Mouse (Mus musculus) v-Abl transformed pro-B cells (cell line): Measurements from ENCODE around the gene Fam168a.
"Not testable (repeated sequence)": the region's sequence is repeated elsewhere in the genome, so short reads cannot be mapped to it uniquely, and the experiment has no call there.

Experiments
- in situ Hi-C, 2 experiments: fragments of 400-800 bp; cut with MboI; formaldehyde crosslinking; loops; one replicate each; pipeline ENCODE4 v1.15.1; 2025; ENCODE audit not compliant: unreplicated experiment in 2 of 2

Gene Fam168a

DNA sequence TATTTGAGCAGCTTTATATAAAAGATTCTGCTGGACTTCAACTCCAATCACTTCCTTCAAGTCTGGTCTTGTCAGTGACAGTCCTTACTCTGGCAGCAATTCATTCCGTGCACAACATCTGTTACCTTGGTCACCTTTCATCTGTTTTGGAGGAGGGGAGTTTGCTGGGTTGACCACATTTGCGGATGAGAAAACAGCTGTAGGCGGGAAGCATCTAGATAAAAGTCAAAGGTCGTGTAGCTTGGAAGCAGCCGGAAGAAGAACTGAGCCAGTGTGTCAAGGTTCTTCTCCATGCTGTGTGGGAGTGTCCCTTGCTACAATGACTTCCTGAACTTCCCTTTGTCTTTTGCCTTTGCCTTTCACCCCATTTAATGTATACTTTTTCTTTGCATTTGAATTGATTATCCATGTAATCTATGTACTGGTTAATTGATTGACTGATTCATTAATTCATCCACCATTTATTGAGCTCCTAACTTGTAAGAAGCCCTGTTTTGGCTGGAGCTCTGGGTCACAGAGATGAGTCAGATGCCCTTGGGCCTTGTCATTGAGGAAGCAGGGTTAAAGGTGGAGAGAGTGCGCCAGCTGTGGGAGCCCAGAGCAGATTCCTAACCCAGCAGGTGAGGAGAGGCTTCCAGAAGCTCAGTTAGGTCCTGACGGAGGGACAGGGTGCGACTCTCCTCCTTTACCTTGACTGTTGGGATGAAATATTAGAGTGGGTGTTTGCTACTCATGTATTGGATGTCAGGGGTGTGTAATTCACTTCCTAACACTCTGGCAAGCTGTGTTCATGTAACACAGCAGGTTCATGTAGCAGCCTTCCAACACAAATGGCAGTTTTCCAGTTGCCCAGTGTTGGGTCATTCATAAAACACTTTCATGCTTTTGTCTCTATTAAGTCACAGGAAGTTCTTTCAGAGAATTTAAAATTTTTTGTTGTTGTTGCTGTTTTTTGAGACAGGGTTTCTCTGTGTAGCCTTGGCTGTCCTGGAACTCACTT, 6.4 kb upstream of the Fam168a start:
- in situ Hi-C loops = no loop called here

DNA sequence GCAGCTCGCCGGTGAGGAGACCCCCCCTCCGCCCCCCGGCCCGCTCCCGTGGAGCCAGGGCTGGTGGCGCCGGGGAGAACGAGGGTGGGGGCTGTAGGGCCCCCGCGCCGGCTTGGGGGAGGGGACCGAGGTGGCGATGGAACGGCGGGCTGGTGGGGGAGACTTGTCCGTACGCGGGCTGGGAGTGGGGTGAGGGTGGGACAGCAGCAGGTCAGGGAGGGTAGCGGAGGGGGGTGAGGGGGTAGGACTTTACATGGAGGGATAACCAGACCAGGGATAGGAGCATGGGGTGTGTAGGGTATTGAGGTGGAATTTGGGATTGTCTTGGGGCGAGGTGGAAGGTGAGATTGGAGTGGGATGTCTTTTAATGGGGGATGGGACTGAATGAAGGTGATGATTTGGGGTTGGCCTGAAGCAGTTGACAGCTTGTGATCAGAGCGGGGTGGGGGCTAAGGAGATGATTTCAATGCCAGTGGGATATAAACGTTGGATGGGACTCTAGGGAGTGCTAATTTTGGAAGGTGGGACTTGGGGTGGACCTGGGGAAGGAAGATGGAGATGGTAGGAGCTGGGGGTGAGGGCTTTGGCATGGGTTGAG, 547 bp downstream of the Fam168a start:
- in situ Hi-C loops = no loop called here

DNA sequence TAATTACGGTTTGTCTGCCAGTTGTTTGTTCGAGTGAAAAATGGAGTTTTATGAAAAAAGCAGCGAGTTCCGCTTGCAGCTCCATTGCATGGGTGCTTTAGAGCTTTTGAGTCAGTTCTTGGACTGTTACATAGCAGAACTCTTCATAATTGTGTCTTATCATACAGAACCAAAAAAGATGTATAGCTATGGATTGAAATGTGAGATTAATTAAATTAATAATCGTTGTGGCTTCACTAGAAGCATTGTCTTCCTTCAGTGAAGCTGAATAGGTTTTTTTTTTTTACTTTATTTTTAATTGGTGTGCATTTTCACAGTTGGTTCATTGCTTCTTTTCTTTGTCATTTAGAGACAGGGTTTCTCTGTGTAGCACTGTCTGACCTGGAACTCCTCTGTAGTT, 12.3 kb downstream of the Fam168a start:
- in situ Hi-C loops = no loop called here

DNA sequence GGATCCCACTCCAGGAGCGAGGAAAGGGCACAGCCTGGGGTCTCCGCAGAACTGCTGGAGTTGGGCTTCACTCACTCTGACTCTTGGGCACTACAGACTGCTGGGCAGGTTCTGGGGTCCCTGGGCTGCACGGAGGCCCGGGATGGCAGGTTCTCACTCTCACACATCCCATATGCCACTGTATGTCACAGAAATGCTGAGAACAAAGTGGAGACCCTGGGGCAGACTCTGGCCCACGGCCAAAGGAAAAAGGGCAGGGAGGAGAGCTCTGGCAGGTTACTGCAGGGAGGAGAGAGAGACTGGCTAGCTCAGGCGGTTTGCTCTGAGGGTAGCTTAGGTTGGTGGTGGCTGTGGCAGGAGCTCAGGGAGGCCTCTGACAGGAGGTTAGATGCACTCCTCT, 15.8 kb downstream of the Fam168a start:
- in situ Hi-C loops = no loop called here

DNA sequence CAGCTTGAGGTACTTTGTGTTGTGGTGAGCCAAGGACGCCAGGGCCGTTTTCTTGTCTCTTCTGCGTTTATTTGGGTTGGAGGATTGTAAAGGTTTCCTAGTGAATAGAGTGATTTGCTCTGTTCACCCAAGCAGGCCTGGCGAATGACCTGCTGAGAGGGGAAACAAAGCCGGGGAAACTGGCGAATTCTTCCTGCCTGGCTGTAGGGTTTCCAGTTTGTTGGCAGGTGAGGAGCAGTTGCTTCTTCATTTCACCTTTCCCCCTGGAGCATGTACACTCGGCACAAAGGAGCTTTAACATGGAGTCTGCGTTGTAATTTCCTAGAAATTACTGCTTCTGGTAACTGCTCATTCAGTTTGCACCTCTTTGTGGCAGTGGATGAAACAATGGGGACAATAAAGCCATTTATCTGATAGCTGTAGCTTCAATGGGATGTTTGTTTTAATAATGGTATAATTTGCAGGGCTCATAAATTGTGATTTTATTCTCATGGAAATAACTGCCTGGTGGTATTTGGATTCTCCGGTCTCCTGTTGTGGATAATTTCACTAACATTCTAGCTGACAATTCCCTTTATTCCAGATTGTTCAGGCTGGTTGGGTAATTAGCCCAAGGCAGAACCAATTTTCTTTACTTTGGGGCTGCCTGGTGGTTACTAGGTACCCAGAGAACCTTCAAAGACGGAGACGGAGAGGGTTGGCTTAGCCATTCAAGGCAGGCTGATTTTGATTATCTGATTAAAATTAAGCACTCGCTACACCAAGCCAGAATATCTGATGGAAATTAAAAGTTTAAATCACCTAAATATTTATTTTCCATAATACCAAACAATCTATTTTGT, 17.2 kb downstream of the Fam168a start:
- in situ Hi-C loops = no loop called here

DNA sequence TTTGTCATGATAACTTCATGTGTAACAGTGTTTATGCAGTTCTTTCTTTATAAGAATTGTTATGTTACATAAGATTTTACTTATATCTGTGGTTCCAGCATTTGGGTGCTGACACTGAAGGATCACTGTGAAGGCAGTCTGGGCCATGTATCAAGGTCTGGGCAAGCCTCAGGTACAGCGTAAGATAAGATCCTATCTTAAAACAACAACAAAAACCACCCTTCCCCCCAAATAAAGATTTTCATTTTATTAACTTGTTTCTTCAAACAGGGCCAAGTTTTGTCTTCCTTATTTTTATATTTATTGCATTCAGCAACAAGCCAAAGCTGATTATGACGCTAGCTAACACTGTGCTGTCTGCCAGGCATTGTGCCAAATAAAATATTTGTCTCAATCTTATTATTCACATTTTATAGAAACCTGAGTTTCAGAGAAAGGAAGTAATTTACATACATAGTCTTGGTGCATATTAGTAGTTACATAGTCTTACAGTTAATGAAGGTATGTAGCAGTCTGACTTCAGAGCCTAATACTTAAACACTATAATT, 21.2 kb downstream of the Fam168a start:
- in situ Hi-C loops = no loop called here

DNA sequence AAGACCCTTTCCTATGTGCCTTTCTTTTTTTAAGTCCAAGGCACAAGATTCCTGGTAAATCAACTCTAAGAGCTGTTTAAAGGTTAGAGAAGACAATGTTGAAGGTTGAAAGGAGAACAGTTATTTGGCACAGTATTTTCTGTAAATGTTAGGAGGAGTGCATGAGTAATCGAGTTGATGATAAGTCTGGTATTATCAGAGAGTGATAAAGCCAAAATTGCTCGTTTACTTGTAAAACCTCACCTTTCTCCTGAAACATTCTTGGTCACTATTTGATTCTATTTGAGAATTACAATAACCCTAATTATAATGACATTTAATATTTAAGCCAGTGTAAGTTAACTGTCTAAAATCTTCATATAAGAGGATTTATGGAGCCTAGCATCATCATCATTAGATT, 23.3 kb downstream of the Fam168a start:
- in situ Hi-C loops = no loop called here

DNA sequence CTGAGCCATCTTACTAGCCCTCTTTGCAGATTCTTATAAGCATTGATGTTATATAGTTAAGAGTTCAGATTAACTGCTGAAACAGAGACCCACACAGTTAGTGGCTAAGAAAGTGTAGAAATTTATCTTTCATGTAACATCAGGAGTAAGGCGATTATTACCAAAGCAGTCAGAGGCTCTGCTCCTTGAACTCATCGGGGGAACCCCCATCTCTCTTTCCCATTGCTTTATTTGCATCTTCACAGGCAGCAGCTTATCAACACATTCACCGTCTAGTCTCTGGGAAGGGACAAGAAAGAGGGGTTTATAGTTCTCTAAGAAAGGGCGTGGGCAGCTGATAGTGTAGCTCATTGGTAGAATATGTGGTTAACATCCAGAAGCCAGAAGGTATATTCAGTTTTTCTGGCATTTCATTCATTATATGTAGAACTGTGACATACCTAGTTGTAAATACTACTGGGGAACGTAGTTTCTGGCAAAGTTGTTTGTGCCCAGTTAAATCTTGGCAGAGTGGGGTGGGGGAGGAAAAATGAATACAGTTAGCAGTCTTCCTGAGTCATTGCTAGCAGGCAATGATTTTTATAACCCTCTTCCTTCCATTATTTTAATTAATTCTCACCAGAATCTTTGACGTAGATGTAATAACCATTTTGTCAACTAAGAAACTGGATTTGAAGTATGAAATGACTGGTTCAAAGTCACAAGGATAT, 26.1 kb downstream of the Fam168a start:
- in situ Hi-C loops = no loop called here

DNA sequence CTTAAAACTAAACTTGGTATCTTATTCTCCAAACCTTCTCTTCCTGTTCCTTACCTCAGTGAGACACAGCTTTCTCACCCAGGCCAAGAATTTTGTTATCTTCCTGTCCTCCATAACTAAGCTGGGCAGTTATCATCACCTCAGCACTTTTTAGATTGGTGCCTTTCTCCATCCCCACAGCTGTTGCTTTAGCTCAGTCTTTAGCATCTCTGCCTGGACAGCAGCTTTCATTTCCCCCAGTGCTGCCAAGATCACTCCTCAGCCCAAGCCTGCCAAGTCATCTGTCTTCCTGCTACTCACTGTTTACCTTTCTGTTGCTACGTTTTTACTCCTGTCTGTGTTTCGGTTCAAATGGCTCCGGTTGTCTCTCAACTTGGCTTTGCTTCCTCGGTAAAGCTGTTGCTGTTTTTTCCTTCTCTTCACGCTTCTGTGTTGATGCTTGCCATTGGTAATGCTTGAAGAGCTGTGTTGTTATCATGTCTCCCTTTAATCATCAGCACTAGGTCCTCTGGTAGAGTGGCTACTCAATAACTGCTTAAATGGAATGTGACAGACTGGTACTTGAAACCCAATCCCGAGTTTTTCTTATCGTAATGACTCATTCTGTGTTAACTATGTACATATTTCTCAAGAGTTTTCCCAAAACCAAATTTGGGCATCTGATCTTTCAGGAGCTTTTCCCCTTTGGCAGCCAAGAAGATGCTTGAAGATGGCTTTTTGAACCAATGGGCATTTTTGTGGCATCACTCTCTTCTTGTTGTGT, 26.8 kb downstream of the Fam168a start:
- in situ Hi-C loops = no loop called here

DNA sequence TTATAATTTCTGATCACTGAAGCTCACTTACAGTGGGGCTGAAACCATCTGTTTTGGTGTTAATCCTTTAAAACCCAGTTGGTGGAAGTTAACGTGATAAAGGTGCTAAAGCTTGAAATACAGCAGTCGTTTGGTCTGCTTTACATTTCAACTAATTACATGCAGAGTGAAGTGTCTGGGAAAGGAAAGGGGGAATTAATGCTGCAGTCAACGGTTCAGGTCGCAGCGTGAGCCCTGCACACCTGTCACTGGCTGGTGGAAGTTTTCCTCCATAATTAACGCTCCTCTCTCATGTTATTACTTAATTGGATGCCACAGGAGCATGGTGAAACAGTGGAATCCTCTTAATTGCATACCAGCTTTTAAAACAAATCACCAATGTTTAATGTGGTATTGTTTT, 27.8 kb downstream of the Fam168a start:
- in situ Hi-C loops = no loop called here

DNA sequence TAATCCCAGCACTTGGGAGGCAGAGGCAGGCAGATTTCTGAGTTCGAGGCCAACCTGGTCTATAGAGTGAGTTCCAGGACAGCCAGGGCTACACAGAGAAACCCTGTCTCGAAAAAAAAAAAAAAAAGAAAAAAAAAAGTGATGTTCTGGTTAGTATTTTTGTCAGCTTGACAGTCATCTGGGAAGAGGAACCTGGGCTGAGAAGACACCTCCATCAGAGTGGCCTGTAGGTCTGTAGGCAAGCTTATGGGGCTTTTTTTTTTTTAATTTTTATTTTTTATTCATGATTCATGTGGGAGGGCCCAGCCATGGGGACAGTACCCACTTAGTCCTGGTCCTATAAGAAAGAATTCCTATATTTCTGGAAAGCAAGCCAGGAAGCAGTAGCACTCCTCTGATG, 28.5 kb downstream of the Fam168a start:
- in situ Hi-C loops = not testable (repeated sequence)

DNA sequence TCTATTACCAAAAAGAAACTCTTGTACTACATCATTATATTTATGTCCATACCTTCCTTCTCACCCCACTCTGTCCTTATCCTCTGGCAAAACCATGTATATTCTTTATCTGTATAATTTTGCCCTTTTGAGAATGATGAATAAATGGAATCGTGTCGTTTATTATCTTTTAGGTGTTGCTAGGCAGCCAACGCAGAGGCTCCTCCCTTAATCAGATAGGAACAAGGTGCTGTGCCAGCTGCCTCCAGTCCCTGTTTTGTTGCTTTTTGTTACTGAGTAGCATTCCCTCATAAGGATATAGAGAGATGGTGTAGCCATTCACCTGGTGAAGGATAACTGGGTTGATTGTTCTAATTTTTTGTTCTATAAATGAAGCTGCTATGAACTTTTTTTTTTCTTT, 29.7 kb downstream of the Fam168a start:
- in situ Hi-C loops = no loop called here

DNA sequence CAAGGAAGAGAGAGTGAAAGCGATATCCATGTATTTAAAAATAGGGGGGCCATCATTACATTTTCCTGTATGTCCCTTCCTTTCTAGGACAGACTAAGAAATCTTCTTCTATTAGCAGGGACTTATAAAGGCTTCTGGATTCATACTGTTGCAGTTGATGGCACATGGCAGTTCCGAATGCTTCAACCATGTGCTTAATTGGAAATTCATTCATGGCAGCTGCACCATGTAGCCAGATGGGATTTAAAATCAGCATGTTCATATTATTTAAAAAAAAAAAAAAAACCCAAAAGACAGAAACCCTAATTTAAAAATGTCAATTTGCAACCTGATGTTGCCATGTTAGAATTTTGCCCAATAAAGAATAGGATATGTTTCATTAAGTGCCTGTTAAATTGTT, 37.9 kb downstream of the Fam168a start:
- in situ Hi-C loops = no loop called here

DNA sequence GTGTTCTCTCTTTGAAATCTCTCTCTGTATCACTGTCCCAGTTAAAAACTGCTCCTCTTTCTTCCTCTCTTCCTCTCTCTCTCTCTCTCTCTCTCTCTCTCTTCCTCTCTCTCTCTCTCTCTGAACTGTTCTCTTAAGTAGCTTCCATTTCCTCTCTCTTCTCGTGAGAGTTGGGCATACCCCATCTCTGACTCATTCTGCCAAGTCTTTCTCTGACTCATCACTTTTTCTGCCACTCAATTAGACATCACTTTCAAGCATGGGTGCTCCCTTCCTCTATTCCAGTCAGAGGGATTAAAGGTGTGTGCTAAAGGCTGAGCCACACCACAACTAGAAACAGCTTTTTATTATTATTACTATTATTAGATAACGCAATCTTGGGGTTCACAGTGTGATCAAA, 43.7 kb downstream of the Fam168a start:
- in situ Hi-C loops = no loop called here

DNA sequence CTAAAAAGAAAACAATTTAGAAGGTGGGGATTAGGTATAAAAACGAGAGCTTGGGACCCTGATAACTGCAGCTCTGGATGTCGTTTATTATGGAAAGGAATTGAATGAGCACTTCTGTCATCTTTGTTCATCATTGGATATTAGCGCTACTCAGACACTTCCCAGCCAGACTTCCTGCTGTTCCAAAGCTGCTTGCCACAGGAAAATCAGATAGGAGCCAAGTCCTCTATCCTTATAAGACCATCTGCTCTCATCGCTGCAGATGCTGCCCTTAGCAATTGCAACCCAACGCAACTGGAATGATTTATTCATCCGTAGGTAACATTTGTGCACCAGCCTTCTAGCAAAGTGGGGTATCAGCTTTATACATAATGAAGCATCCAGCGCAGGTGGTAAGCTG, 52.3 kb downstream of the Fam168a start:
- in situ Hi-C loops = no loop called here

DNA sequence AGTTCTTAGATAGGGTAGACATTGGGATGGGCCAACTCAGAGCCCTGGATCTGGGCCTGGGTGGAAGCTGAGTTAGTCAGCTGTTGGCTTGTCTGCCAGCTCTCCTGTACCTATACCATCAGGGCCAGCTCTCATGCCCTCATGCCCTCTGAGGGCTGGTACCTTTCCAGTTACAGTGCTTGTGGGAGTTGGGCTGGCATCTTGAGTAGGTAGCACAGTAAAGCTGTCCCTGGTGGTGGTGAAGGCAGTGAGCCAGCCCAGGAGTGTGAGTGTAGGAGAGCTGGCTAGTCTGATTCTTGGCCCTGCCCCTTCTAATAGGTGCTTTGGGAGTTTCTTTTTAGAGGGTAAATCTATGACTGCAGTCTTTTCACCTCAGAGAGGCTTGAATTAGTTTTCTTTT, 56.3 kb downstream of the Fam168a start:
- in situ Hi-C loops = no loop called here

DNA sequence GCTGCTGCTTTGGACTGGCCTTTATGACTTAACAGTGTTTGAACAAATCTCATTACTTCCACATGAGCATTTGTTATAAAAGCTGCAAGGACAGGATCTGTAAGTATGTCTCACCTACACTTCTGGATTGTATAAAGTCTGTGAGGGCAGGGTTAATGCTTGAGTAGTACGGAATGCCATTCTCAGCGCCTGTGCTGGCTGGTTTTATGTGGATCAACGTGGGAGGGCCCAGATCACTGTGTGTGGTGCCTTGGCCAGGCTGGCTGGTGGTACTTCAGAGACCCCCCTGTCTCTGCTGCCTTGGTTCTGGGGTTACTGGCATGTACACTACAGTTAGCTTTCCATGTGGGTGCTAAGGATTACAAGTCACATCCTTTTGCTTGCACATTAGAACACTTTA, 61.1 kb downstream of the Fam168a start:
- in situ Hi-C loops = no loop called here

DNA sequence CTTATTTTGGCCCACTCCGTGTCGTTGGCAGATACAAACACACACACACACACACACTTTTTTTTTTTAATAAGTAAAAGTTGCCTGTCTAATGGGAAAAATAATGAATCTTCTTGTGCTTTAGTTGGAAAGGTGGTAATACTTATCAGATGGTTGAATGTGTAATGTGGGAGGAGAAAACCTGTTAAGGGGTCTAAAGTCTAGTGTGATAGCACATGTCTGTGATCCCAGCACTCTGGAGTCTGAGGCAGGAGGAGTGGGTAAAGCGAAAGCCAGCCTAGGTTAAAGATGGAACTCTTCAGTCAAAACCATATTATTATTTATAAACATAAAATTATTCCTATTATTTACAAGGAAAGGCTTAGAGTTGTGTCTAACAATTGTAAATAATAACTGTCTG, 61.6 kb downstream of the Fam168a start:
- in situ Hi-C loops = no loop called here

DNA sequence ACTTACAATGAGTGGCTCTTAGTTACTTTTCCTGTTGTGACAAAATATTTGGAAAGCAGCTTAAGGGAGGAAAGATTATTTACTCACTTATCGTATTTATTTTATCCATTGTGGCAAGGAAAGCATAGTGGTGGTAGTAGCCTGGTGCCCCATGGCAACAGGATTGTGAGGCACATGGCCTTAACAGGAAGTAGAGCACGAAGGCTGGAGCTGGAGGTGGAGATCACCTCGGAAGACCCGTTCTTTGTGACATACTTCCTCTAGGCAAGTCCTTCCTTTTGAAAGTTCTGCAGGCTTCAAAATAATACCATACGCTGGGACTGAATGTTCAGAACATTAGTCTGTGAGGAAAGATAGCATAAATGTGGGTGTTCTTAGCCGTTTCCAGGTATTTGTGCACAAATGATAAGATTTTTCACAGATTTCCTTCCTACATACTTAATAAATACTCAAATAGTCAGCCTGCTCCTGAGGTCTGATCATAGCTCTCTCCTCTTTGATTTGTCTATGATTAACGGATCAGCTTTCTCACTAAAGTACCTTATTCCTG, 63.2 kb downstream of the Fam168a start:
- in situ Hi-C loops = no loop called here
